Mouse (Mus musculus) lung, postnatal 4 days (tissue): ENCODE measurements at regions not wholly inside any gene's neighbourhood (a gene's known extent, or its start where the extent isn't known, plus 50 kb on each side); places are given as distances from the start of the nearest gene placed in this dataset.

Experiments used
- DNase-seq, 2 experiments: peaks; one replicate each; pipeline ENCODE4 v3.0.0; 2021

- no peak for DNase-seq
Observed at GRCm38 (mm10) chr3:100401080-100401479, 88.0 kb downstream of the Tent5c start.

GRCm38 (mm10) chr3:100397491-100397890 is 91.6 kb downstream of the Tent5c start:
- no peak for DNase-seq

GRCm38 (mm10) chr3:100394911-100395604 is 94.1 kb downstream of the Tent5c start:
- no peak for DNase-seq

GRCm38 (mm10) chr3:100393956-100394355 is 95.2 kb downstream of the Tent5c start:
- no peak for DNase-seq

GRCm38 (mm10) chr3:100382181-100382580 is 106.9 kb downstream of the Tent5c start:
- no peak for DNase-seq

GRCm38 (mm10) chr3:100381363-100381762 is 107.8 kb downstream of the Tent5c start:
- no peak for DNase-seq

- DNase-seq: no peak
Observed at GRCm38 (mm10) chr3:100376162-100376561, 113.0 kb downstream of the Tent5c start.

- DNase-seq: no peak
Observed at GRCm38 (mm10) chr3:100366884-100367840, 122.0 kb downstream of the Tent5c start.

GRCm38 (mm10) chr3:100366447-100366846 is 122.7 kb downstream of the Tent5c start:
- DNase-seq: no peak

- DNase-seq: no peak
Observed at GRCm38 (mm10) chr3:100365354-100365945, 123.7 kb downstream of the Tent5c start.

GRCm38 (mm10) chr3:100364706-100365105 is 124.4 kb downstream of the Tent5c start:
- DNase-seq: no peak

- no peak for DNase-seq
Observed at GRCm38 (mm10) chr3:100362983-100363382, 126.1 kb downstream of the Tent5c start.

GRCm38 (mm10) chr3:100360019-100360418 is 129.1 kb downstream of the Tent5c start:
- DNase-seq: no peak

GRCm38 (mm10) chr3:100359036-100359435 is 130.1 kb downstream of the Tent5c start:
- DNase-seq: peak; percentile 25 to 40

- DNase-seq: no peak
Observed at GRCm38 (mm10) chr3:100333478-100333877, 155.6 kb downstream of the Tent5c start.

GRCm38 (mm10) chr3:100318357-100318756 is 156.2 kb upstream of the Wdr3 start:
- no peak for DNase-seq

- no peak for DNase-seq
Observed at GRCm38 (mm10) chr3:100287818-100288217, 125.6 kb upstream of the Wdr3 start.

GRCm38 (mm10) chr3:100266976-100267375 is 104.8 kb upstream of the Wdr3 start:
- no peak for DNase-seq

- no peak for DNase-seq
Observed at GRCm38 (mm10) chr3:100264991-100265390, 102.8 kb upstream of the Wdr3 start.
